Mouse (Mus musculus) midbrain, embryonic 10.5 days (tissue): ENCODE results near the gene Dgkz. TPM values are rescaled to one million over a fixed set of nuclear protein-coding genes. Genes with fewer than 3 reads are reported as not detected.

ENCODE experiments used
- DNase-seq: peaks from one replicate; pipeline ENCODE4 v3.0.0-alpha.2; 2017; ENCODE audit warnings: low spot score
- H3K27ac ChIP-seq: fragments of 300-500 bp; sonication (generic); replicated peaks from 2 replicates; pipeline ENCODE4 v1.5.1; 2016; ENCODE audit warnings: mild to moderate bottlenecking
- H3K27me3 ChIP-seq: fragments of 300-500 bp; sonication (generic); 2 replicates; pipeline ENCODE4 v1.6.1; 2016; ENCODE audit warnings: low read depth, mild to moderate bottlenecking; ENCODE audit not compliant: poor library complexity, severe bottlenecking
- H3K36me3 ChIP-seq: fragments of 300-500 bp; sonication (generic); 2 replicates; pipeline ENCODE4 v1.6.1; 2016; ENCODE audit warnings: mild to moderate bottlenecking, moderate library complexity
- H3K4me1 ChIP-seq: fragments of 300-500 bp; sonication (generic); 2 replicates; pipeline ENCODE4 v1.6.1; 2016
- H3K4me3 ChIP-seq: fragments of 300-500 bp; sonication (generic); 2 replicates; pipeline ENCODE4 v1.5.1; 2016; ENCODE audit warnings: mild to moderate bottlenecking, moderate library complexity
- H3K9me3 ChIP-seq: fragments of 300-500 bp; sonication (generic); replicated peaks from 2 replicates; pipeline ENCODE4 v1.6.1; 2016; ENCODE audit warnings: mild to moderate bottlenecking
- WGBS: fragments of 180-500 bp; shearing (Covaris S2); methylation state at CpG from one replicate; pipeline ENCODE4 v1.1.7; 2016; 5-methylcytosine and 5-hydroxymethylcytosine counted together
- polyA plus RNA-seq: library from polyadenylated mRNA; unstranded; fragments of >200 nt; fragmentation: Nextera tagmentation; extraction: Ambion mirVana; gene quantifications from 2 replicates; pipeline ENCODE4 v1.2.1, GENCODE M21; 2016

Gene Dgkz
- polyA plus RNA-seq, 1 experiment from 2014 or later, result 35.0 TPM

DNA sequence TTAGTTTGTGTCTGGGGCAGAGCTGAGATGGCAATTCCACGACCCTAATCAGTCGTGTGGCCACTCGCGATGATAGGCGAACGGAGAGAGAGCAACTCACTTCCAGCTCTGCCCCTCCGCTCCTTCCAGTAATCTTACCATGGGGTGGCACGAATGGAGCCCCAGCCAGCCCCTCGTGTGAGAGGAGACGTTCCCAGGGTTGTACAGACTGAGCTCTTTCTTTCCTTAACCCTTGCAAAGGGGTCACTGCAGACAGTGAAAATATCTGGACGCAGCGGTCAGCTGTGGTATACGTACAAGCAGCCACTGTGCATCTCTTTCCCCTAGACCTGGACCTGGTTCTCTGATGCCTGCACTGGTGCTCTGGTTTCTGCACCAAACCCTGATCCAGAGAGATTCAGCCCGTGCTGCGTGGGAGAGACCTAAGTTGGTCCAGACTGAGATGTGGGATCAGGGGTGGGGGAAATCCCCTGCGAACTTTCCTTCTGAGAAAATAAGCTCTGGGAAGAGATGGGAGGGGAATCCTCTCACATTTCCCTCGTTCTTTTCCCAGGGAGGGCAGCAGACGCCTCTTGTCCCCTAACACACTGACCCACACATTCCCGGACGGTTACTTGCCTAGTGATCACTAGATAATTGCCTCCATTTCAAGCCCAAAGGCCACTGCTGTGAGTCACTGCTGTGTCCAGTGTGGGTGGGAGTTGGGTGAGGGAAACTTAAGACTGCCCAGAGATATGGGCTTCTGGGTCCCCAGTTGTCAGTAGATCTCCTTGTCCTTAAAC, 33.1 kb upstream of the Dgkz start:
- Histone ChIP-seq H3K27ac (peak overlapping the region; percentile 87), H3K4me1 (peaks cover 40% of the 10 kb centered on the region), H3K4me3 (peak overlapping the region; percentile 64), H3K36me3 (no peaks in the 10 kb centered on the region), H3K27me3 (peaks cover 48% of the 10 kb centered on the region), H3K9me3 (no peaks in the 10 kb centered on the region)
- WGBS, result 3% methylated on average over 20 of the region's 20 CpGs
- no peak for DNase-seq

DNA sequence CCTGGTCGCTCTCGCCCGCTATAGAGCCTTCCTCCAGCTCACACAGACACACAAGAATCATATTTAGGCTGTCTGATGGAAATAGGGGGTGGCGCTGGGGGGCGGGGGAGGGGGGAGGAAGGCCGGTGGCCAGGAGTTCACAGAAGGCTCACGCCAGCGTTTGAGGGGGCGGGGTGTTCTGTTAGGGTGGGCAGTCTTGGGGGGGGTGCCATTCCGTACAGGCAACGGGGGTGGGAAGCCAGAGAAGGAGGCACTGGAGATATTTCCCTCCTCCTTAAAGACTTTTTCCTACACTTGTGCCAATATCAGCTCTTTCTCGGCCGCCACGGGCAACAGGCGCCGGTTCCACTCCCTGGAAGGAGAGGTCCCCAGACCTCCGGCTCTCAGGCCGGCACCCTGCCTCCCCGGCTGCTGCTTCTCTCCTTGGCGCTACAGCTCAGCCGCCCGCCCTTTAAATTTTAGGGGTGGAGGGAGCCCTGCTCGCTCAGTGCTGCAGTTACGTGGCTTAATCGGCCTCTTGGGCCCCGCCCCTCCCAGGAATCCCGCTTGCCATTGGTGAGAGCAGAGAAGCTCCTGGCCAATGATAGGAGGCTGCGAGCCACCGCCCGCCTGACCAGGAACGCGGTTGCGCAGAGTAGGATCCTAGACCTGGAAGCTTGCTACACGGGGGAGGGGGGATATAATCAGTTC, 32.4 kb upstream of the Dgkz start:
- H3K4me3 ChIP-seq, result peak overlapping the region; percentile 64
- no peaks in the 10 kb centered on the region for H3K36me3 ChIP-seq
- no peaks in the 10 kb centered on the region for H3K9me3 ChIP-seq
- peak; percentile 98 for DNase-seq
- WGBS, result under 1% methylated on average over 34 of the region's 34 CpGs
- H3K27me3 ChIP-seq, result peaks cover 48% of the 10 kb centered on the region
- H3K27ac ChIP-seq, result peak overlapping the region; percentile 87
- H3K4me1 ChIP-seq, result peaks cover 34% of the 10 kb centered on the region

DNA sequence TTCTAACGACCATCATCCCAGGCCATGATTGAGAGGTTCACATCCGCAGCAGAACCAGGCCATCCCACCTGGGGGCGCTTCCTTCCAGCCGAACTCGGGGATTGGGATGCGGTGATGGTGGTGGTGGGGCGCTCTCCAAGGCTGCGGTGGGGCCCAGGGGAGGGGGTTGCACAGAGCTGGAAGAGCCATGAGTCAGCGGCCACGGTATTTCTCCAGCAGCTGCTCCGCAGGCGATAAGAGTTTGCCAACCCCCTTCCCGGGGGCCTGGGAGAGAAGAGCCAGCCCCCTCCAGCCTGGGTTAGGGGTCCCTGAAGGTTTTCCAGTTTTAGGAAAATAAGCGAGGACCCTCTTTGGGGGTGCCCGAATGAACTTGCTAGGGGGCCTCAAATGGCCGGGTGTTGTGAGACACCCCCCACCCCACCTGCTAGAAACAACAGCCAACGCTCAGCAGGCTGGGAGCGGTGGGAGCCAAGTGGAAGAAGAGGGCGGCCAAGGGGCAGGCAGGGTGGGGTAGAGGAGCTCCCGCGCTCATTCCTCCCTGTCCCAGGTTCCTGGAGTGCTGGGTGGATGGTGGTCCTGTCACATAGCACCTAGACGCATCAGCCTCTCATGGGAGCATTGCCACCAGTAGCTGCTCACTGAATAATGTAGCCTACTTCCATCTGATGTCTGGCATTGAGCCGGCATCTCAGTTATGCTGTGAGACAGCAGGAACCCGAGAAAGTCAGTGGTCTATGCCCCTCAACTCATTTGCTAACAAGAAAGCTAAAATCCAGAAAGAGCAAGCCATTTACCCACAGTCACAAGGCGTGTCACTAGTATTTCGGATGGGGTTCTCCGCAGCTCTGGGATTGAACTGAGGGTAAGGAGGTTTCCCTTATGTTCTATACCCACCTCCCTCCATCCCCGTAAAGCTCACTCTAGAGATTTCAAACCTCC, 31.6 kb upstream of the Dgkz start:
- no peaks in the 10 kb centered on the region for H3K36me3 ChIP-seq
- peak overlapping the region; percentile 64 for H3K4me3 ChIP-seq
- under 1% methylated on average over 28 of the region's 28 CpGs for WGBS
- peak overlapping the region; percentile 87 for H3K27ac ChIP-seq
- H3K27me3 ChIP-seq, result peaks cover 48% of the 10 kb centered on the region
- H3K9me3 ChIP-seq, result no peaks in the 10 kb centered on the region
- peak; percentile 71 for DNase-seq
- peaks cover 27% of the 10 kb centered on the region for H3K4me1 ChIP-seq

DNA sequence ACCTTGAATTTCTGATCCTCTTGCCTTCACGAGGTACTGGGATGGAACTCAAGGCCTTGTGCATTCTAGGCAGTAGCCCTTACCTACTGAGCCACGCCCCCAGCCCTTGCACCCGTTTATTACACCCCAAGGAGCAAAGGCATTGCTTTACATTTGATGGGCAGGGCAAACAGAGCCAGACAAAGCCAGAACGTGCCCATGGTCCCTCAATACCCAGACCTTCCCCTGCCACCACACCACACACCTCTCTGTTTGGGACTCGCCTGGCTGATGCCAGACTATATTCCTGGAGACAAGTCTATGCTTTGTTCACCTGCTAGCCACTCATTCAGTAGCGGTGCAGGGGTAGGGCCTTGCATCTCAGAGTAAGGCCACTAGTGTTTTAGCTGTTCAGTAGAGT, 30.8 kb upstream of the Dgkz start:
- Histone ChIP-seq H3K27me3 (peaks cover 42% of the 10 kb centered on the region), H3K4me1 (peaks cover 27% of the 10 kb centered on the region), H3K9me3 (no peaks in the 10 kb centered on the region), H3K4me3 (peak overlapping the region; percentile 64; the same call in 1 of the 2 replicates), H3K27ac (no peak overlapping the region), H3K36me3 (no peaks in the 10 kb centered on the region)
- no peak for DNase-seq
- WGBS, result 52% methylated on average over 6 of the region's 6 CpGs

DNA sequence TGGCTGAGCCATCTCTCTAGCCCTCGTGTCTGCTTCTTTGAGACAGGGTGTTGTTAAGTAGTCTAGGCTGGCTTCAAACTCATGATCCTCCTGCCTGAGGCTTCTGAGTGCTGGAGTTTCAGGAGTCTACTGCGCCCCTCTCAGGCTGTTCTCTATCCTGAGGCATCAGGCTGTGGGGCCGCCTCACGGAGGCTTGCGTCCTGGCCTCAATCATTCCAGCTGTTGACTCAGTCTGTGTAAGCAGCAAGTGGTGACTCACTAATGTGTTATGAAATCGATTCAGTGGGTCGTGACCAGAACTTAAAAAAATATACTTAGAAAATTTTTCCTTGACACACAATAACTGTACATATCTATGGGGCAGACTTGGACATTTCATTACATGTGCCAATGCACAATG, 29.0 kb upstream of the Dgkz start:
- H3K9me3 ChIP-seq, result no peaks in the 10 kb centered on the region
- no peak overlapping the region for H3K27ac ChIP-seq
- H3K4me3 ChIP-seq, result no peak overlapping the region
- H3K36me3 ChIP-seq, result no peaks in the 10 kb centered on the region
- DNase-seq, result no peak
- H3K4me1 ChIP-seq, result peaks cover 27% of the 10 kb centered on the region
- WGBS, result 83% methylated on average over 7 of the region's 7 CpGs
- peaks cover 26% of the 10 kb centered on the region for H3K27me3 ChIP-seq

DNA sequence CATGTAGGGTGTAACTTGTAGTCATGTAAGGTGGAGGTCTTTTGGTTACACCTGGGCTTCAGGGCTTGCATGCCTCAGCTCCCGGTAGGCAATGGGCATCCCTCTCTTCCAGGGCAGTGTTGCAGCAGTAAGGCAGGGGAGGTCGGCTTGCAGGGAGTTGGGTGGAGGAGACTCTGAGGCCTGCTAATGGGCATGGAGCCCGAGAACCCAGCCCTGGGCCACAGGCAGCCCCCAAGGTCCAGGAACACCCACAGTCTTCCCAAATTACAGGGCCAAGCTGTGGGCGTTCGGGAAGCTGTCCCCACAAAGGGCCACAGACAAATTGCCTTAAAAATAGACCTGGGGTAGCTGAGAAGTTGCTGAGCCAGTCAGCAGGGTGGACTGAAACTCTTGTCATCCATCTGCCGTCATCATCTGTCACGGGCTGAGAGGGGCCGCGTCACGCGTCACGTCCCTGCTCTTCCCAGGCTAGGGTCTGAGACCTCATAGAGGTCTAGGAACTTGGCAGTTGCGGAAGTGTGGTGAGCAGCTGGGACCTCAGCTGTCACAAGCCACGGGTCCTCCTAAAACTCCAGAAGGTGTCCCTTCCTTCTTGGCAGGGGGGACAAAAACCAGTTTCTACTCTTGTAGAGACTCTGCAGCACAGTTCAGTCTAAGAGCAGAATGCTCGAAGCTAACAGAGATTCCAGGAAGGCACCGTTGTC, 22.4 kb upstream of the Dgkz start:
- H3K36me3 ChIP-seq, result no peaks in the 10 kb centered on the region
- H3K4me1 ChIP-seq, result peaks cover 19% of the 10 kb centered on the region
- no peak overlapping the region for H3K4me3 ChIP-seq
- WGBS, result 88% methylated on average over 16 of the region's 16 CpGs
- no peaks in the 10 kb centered on the region for H3K9me3 ChIP-seq
- H3K27me3 ChIP-seq, result peaks cover 5% of the 10 kb centered on the region; the same call in 1 of the 2 replicates
- no peak overlapping the region for H3K27ac ChIP-seq
- DNase-seq, result no peak

DNA sequence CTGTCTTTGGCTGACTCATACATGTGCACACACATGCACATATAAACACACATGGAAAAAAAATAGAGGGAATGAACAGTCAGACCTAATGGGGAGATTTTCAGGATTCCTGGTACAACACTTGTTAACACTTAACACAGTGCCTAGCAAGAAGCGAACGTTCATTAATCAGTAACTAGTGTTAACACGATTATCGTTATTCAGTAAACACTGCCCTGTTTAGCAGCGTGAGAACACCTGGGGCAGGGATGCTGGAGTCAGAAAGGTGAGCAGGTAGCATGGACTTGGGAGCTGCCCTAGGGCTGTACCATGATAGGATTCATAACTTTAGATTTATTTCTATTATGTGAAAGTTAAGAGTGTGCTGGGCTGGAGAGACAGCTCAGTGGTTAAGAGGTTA, 20.3 kb upstream of the Dgkz start:
- Histone ChIP-seq H3K9me3 (no peaks in the 10 kb centered on the region), H3K27ac (no peak overlapping the region), H3K27me3 (peaks cover 5% of the 10 kb centered on the region; the same call in 1 of the 2 replicates), H3K4me3 (no peak overlapping the region), H3K4me1 (peaks cover 19% of the 10 kb centered on the region), H3K36me3 (no peaks in the 10 kb centered on the region)
- whole genome bisulfite sequencing, result 92% methylated on average over 5 of the region's 5 CpGs
- no peak for DNase-seq

DNA sequence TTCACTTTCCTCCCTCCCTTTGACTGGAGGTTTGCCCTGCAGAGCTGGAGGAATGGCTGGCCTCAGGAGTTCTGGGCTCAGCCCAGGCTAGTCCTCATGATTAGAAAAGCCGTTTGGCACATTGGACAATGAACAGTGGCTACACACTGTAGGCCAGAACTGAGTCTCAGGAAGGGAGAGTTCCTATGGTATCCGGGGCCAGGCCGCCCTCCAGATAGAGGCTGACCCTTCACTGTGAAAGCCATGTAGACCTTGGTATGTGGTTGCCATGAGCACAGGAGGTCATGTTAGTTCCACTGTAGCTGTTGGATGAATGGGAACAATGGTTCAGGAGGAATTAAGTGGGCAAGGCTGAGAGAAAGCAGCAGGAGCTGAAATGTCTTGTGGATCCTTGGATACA, 17.7 kb upstream of the Dgkz start:
- 69% methylated on average over 3 of the region's 3 CpGs for WGBS
- no peak overlapping the region for H3K27ac ChIP-seq
- no peak overlapping the region for H3K4me3 ChIP-seq
- peaks cover 19% of the 10 kb centered on the region for H3K4me1 ChIP-seq
- DNase-seq, result no peak
- no peaks in the 10 kb centered on the region for H3K9me3 ChIP-seq
- H3K36me3 ChIP-seq, result no peaks in the 10 kb centered on the region
- H3K27me3 ChIP-seq, result peaks cover 5% of the 10 kb centered on the region; the same call in 1 of the 2 replicates

DNA sequence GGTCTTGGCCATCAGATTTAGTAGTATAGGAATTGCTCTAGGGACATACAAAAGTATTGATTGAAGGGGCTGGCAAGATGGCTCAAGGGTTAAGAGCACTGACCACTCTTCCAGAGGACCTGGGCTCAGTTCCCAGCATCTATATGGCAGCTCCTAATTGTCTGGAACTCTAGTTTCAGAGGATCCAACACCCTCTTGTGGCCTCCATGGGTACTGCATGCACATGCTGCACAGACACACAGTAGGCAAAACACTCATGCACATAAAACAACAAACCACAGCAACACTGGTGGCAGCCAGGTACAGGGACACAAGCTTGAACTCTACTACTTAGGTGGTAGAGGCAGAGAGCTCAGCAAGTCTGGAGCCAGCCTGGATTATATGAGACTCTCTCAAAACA, 14.1 kb upstream of the Dgkz start:
- Histone ChIP-seq H3K9me3 (no peaks in the 10 kb centered on the region), H3K27ac (no peak overlapping the region), H3K27me3 (peaks cover 19% of the 10 kb centered on the region), H3K4me1 (peaks cover 37% of the 10 kb centered on the region), H3K4me3 (no peak overlapping the region), H3K36me3 (no peaks in the 10 kb centered on the region)
- DNase-seq, result no peak

DNA sequence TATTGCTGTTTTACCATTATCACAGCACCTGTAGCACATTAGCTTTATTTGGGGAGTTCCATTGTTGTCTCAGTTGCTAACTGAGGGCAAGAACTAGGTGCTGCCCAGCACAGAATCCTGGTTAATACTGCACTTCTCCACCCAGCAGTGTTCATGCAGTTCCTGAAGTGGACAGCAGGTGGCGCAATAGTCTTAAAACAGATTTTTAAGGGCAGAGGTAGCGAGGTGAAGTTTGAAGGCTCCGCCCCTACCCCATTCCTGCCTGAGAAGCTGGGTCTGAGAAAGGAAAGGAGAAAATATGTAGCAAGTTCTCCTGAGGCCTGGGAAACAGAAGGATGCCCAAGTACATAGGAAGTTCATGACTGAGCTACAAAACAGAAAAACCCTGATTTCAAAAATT, 11.9 kb upstream of the Dgkz start:
- H3K4me1 ChIP-seq, result peaks cover 38% of the 10 kb centered on the region
- H3K27me3 ChIP-seq, result peaks cover 29% of the 10 kb centered on the region
- H3K36me3 ChIP-seq, result no peaks in the 10 kb centered on the region
- no peak overlapping the region for H3K27ac ChIP-seq
- no peaks in the 10 kb centered on the region for H3K9me3 ChIP-seq
- peak; percentile 84 for DNase-seq
- H3K4me3 ChIP-seq, result no peak overlapping the region
- WGBS, result 2% methylated on average over 3 of the region's 3 CpGs

DNA sequence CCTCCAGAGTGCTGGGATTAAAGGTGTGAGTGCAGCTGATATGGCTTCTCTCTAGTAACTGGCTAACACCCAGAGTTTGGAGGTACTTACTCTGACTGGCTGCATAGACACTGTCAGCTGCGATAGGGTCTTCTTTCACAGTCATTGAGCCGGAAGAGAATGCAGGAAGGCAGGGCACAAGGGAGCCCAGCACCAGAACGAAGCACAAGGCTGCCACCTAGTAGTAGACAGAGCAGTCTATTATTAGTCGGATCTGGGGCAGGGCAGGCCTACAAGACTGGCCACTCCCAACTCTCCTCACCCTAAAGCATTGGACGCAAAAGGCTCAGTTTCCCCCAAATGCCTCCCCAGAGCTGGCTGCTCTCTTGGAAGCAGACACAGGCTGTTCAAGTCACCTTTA, 10.4 kb upstream of the Dgkz start:
- no peaks in the 10 kb centered on the region for H3K9me3 ChIP-seq
- 5% methylated on average over 5 of the region's 5 CpGs for WGBS
- H3K4me1 ChIP-seq, result peaks cover 44% of the 10 kb centered on the region
- H3K36me3 ChIP-seq, result no peaks in the 10 kb centered on the region
- H3K27me3 ChIP-seq, result peaks cover 30% of the 10 kb centered on the region
- no peak for DNase-seq
- no peak overlapping the region for H3K4me3 ChIP-seq
- H3K27ac ChIP-seq, result no peak overlapping the region

DNA sequence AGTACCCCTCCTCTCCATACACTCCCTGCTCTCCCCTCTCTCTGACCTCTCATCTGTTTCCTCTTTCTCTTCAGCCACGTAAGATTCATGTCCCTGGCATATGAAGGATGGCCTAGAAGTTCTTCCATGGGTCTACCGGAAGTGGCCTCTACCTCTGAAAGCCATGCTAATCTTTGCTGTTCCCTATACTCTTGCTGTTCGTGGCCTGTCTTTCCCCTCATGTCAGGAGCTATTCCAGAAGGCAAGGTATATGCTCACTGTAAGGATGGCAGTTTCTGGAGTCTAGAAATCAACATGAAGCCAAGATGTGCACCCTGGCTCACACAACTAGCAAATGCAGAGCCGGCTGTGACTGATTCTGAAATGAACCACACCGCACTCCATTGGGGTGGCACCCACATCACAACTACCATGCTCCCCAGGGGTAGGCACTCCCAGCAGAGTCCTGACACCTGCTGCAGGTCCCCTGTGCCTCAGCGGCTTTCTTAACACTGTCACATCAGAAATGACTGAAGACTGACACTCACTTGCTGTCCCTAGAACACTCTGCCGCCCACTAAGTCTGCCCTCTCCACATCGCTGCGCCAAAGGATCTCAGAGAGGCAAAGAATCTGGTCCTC, 9.4 kb upstream of the Dgkz start:
- Histone ChIP-seq H3K36me3 (no peaks in the 10 kb centered on the region), H3K4me1 (peaks cover 55% of the 10 kb centered on the region), H3K27me3 (peaks cover 31% of the 10 kb centered on the region), H3K4me3 (peak overlapping the region; percentile 42), H3K9me3 (no peaks in the 10 kb centered on the region), H3K27ac (peak overlapping the region; percentile 82)
- DNase-seq, result no peak
- 36% methylated on average over 9 of the region's 9 CpGs for WGBS
